Mouse (Mus musculus) midbrain, embryonic 14.5 days (tissue): ENCODE data around the gene Wdr78. TPM values are rescaled to one million over a fixed set of nuclear protein-coding genes. Genes with fewer than 3 reads are reported as not detected.

Source experiments
- ATAC-seq: fragments of 200-750 bp; cut with Nextera tagmentation; 2 replicates; pipeline ENCODE4 v1.8.0; 2017; ENCODE audit warnings: moderate number of reproducible peaks, moderate library complexity; ENCODE audit not compliant: low FRiP score, low TSS enrichment
- DNase-seq: peaks from one replicate; pipeline ENCODE4 v3.0.0-alpha.2; 2015
- H3K27ac ChIP-seq: fragments of 300-500 bp; sonication (generic); replicated peaks from 2 replicates; pipeline ENCODE4 v1.5.1; 2014; ENCODE audit warnings: mild to moderate bottlenecking, low read depth, low read length, moderate library complexity
- H3K27me3 ChIP-seq: fragments of 300-500 bp; sonication (generic); 2 replicates; pipeline ENCODE4 v1.6.1; 2014; ENCODE audit warnings: low read length, control low read depth, mixed read lengths; ENCODE audit not compliant: control insufficient read depth, insufficient read depth
- H3K36me3 ChIP-seq: fragments of 300-500 bp; sonication (generic); 2 replicates; pipeline ENCODE4 v1.6.1; 2014; ENCODE audit warnings: low read length, control low read depth; ENCODE audit not compliant: control insufficient read depth, insufficient read depth
- H3K4me1 ChIP-seq: fragments of 300-500 bp; sonication (generic); 2 replicates; pipeline ENCODE4 v1.6.1; 2014; ENCODE audit warnings: mild to moderate bottlenecking, antibody characterized with exemption, low read length, control low read depth; ENCODE audit not compliant: control insufficient read depth, insufficient read depth
- H3K4me2 ChIP-seq: fragments of 300-500 bp; sonication (generic); 2 replicates; pipeline ENCODE4 v1.6.1; 2014; ENCODE audit warnings: mild to moderate bottlenecking, low read length, moderate library complexity
- H3K4me3 ChIP-seq: fragments of 300-500 bp; sonication (generic); replicated peaks from 2 replicates; pipeline ENCODE4 v1.5.1; 2014; ENCODE audit warnings: low read depth, low read length
- H3K9ac ChIP-seq: fragments of 300-500 bp; sonication (generic); replicated peaks from 2 replicates; pipeline ENCODE4 v1.6.1; 2014; ENCODE audit warnings: mild to moderate bottlenecking, low read length, moderate library complexity
- H3K9me3 ChIP-seq: fragments of 300-500 bp; sonication (generic); 2 replicates; pipeline ENCODE4 v1.6.1; 2016; ENCODE audit warnings: low read length, control low read depth, mixed read lengths; ENCODE audit not compliant: control insufficient read depth
- WGBS: fragments of 180-500 bp; shearing (Covaris S2); extraction: QIAGEN DNeasy Blood & Tissue Kit; methylation state at CpG from one replicate; pipeline ENCODE4 v1.1.7; 2014; 5-methylcytosine and 5-hydroxymethylcytosine counted together
- polyA plus RNA-seq: library from polyadenylated mRNA; unstranded; fragments of >200 nt; fragmentation: Nextera tagmentation; extraction: Ambion mirVana; gene quantifications from 2 replicates; pipeline ENCODE4 v1.2.1, GENCODE M21; 2014

Gene Wdr78
- polyA plus RNA-seq, 1 experiment from 2014 or later = 5.3 TPM

DNA sequence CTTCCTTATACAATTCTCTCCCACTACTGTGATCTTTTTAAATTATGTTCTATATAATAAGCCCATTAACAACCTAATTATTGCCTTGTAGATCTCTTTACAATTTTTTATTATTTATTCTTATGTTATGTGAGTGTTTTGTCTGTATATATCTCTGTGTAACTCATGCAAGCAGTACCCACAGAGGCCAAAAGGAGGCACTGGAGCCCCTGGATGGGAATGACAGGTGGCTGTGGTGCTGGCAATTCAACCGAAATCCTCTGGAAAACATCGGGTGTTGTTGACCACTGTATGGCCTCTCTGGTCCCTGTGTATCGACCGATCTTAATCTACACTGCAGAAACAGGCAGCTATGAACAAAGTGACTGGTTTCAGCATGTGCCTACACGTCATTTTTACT lies 29.1 kb downstream of the Wdr78 start:
- no peak overlapping the region for H3K9ac ChIP-seq
- DNase-seq = no peak
- 94% methylated on average over 5 of the region's 5 CpGs for WGBS
- no peak overlapping the region for H3K4me3 ChIP-seq
- H3K4me2 ChIP-seq = no peak overlapping the region
- H3K36me3 ChIP-seq = no peaks in the 10 kb centered on the region
- H3K4me1 ChIP-seq = no peaks in the 10 kb centered on the region
- H3K27ac ChIP-seq = no peak overlapping the region
- H3K9me3 ChIP-seq = no peaks in the 10 kb centered on the region
- no peaks in the 10 kb centered on the region for H3K27me3 ChIP-seq
- no peak for ATAC-seq

DNA sequence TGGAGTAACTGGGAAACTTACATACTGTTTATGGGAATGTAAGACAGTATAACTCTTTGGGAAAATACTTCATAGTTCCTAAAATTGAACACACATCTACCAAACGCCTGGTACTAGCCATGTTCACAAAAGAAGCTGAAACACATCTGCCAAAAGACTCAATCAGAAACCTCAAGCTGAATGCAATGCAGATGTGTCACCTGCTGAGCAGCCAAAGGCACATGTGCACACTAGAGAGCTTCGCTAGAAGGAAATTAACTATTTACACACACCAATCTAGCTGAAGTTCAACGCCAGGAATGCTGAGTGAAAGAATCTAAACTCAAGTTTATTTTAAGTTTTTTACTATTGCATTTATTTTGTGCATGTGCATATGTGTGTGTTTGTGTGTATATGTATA lies 43.7 kb downstream of the Wdr78 start:
- no peak for DNase-seq
- no peaks in the 10 kb centered on the region for H3K27me3 ChIP-seq
- no peak overlapping the region for H3K4me2 ChIP-seq
- H3K4me1 ChIP-seq = 0 out of 2 replicates have a peak, but pooled peaks cover 5% of the 10 kb centered on the region
- no peaks in the 10 kb centered on the region for H3K9me3 ChIP-seq
- no peaks in the 10 kb centered on the region for H3K36me3 ChIP-seq
- WGBS = 78% methylated on average over 3 of the region's 3 CpGs
- H3K27ac ChIP-seq = no peak overlapping the region
- H3K9ac ChIP-seq = no peak overlapping the region
- no peak overlapping the region for H3K4me3 ChIP-seq
- ATAC-seq = no peak

DNA sequence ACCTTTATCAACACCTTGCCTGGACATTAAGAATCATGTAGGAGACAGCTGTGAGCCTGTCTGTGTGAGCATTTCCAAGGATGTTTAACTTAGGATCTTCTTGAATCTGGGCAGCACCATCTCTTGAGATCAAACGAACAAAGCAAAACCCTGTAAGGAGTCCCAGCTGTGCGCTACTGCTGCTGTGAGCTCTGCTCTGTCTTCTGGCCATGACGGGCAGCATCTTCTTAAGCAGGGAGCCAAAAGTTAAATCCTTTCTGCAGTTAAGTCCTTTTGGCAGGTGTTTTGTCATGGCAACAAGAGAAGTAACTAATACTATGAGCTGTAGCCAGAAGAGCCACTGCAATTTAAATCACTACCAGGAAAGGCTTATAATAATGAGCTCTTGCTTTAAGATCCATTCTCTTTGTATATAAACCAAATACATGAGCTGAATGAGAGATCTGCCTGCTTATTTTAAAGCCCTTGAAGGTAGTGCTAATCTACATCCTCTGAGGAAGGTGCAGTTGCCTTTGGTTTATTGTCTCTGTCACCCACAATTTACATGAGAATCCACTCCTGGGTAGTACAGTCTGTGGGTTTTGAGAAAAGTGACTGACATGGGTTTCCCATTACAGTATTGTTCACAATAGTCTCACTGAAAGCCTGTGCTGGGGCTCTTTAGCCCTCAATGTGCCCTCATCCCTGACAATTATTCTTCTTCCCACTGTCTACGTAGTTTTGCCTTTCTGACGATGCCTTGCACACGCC lies 46.3 kb downstream of the Wdr78 start:
- H3K4me3 ChIP-seq = no peak overlapping the region
- H3K4me1 ChIP-seq = 0 out of 2 replicates have a peak, but pooled peaks cover 5% of the 10 kb centered on the region
- DNase-seq = peak; percentile 40
- ATAC-seq = no peak
- 27% methylated on average over 6 of the region's 6 CpGs for WGBS
- no peaks in the 10 kb centered on the region for H3K36me3 ChIP-seq
- H3K27ac ChIP-seq = no peak overlapping the region
- no peaks in the 10 kb centered on the region for H3K27me3 ChIP-seq
- no peaks in the 10 kb centered on the region for H3K9me3 ChIP-seq
- H3K4me2 ChIP-seq = no peak overlapping the region
- no peak overlapping the region for H3K9ac ChIP-seq

DNA sequence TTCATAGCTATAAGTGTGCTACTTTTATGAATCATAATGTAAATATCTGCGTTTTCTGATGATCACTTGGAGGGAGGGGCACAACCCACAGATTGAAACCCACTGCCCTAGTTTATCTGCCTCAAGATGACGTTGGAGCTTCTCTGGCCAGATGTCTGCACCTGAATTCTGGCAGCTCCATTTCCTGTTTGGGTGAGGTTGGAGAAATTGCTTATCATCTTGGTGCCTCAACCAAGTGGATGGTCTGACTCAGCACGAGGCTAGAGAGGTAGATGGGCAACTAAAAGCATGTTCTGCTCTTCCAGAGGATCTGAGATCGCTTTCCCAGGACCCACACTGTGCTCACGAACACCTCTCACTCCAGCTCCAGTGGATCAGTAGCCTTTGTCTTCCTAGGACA lies 49.4 kb downstream of the Wdr78 start:
- Histone ChIP-seq H3K4me2 (no peak overlapping the region), H3K4me1 (0 out of 2 replicates have a peak, but pooled peaks cover 5% of the 10 kb centered on the region), H3K9ac (no peak overlapping the region), H3K27me3 (no peaks in the 10 kb centered on the region), H3K4me3 (no peak overlapping the region), H3K36me3 (no peaks in the 10 kb centered on the region), H3K27ac (no peak overlapping the region), H3K9me3 (no peaks in the 10 kb centered on the region)
- no peak for DNase-seq
- ATAC-seq = no peak
- WGBS = 86% methylated on average over 5 of the region's 5 CpGs

DNA sequence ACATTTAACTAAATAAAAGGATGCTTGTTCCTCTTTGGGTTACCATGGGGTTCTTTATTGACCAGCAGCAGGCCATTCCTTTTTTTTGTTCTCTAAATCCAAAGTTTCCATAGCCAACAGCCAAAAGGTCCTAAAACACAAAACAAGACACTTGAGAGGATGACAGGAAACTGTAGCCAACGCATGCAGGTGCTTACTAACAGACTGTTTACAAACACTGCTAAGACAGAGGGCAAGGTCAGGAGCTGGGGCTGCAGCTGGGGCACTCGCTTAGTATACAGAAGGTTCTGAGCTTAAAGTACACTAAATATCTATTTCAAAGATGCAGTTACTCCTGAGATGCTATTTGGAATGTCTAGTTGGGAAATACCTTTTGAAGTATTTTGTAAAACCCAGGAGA lies 49.9 kb downstream of the Wdr78 start:
- Histone ChIP-seq H3K4me1 (0 out of 2 replicates have a peak, but pooled peaks cover 5% of the 10 kb centered on the region), H3K27me3 (no peaks in the 10 kb centered on the region), H3K9me3 (no peaks in the 10 kb centered on the region), H3K36me3 (no peaks in the 10 kb centered on the region), H3K4me3 (no peak overlapping the region), H3K4me2 (no peak overlapping the region), H3K27ac (no peak overlapping the region), H3K9ac (no peak overlapping the region)
- 91% methylated on average over 2 of the region's 2 CpGs for WGBS
- DNase-seq (no peak), ATAC-seq (no peak)

DNA sequence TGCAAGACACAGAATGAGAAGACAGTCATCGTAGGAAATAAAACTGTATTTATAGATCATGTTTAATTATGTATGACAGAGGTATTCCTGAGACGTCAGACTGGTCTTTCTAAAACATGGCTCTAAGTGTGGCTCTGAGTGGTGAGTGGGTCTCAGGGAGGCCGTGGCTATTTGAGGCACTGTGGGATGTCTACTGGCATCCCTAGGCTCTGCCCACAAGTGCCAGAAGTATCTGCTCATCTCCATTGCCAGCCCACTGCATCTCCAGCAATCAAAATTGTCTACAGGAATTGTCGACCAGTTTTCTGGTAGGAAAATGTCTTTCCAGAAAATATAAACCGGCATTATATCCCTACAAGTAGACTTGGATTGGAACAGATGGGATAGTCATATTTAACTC lies 57.4 kb downstream of the Wdr78 start:
- ATAC-seq = no peak
- no peak overlapping the region for H3K4me2 ChIP-seq
- WGBS = 93% methylated on average over 5 of the region's 5 CpGs
- no peak overlapping the region for H3K4me3 ChIP-seq
- no peaks in the 10 kb centered on the region for H3K36me3 ChIP-seq
- H3K4me1 ChIP-seq = no peaks in the 10 kb centered on the region
- no peak overlapping the region for H3K9ac ChIP-seq
- no peak for DNase-seq
- no peaks in the 10 kb centered on the region for H3K27me3 ChIP-seq
- no peaks in the 10 kb centered on the region for H3K9me3 ChIP-seq
- H3K27ac ChIP-seq = no peak overlapping the region

DNA sequence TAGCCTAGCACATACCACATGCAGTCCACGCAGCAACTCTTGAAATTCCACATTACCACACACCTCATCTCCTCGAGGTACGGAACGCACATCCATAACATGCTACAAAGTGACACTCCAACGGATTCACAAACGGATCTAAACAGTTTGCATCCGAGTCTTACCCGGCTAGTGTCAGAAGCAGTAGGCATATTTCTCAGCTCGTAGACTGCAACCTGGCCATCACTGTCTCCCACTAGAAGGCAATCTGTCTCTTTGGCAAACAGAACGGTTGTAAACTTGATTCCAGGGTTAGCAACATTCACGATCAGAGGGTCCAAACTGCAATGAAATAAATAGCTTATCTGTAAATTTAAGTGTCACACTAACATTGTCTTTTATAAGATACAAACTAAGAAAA lies 66.3 kb downstream of the Wdr78 start:
- WGBS = 95% methylated on average over 11 of the region's 11 CpGs
- Histone ChIP-seq H3K27ac (no peak overlapping the region), H3K4me2 (no peak overlapping the region), H3K36me3 (no peaks in the 10 kb centered on the region), H3K4me1 (no peaks in the 10 kb centered on the region), H3K9ac (no peak overlapping the region), H3K27me3 (no peaks in the 10 kb centered on the region), H3K9me3 (no peaks in the 10 kb centered on the region), H3K4me3 (no peak overlapping the region)
- DNase-seq (no peak), ATAC-seq (no peak)

DNA sequence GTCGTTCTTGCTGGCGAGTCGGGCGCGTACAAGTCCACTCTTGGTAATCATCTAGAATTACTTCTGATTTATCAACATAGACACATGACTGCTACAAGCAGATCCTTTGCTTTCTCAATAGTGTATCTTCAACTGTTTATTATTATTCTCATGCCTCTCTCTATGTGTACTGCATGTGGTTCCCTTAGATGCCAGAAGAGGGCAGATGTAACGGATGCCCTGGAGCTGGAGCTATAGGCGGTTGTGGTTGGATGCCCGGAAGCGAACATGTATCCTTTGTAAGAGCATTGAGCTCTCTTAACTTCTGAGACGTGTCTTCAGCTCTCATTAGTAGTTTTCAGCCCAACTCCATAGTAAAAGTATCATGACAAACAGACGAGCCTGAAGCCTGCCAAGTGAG lies 71.4 kb downstream of the Wdr78 start:
- no peaks in the 10 kb centered on the region for H3K4me1 ChIP-seq
- WGBS = 93% methylated on average over 11 of the region's 11 CpGs
- no peak overlapping the region for H3K27ac ChIP-seq
- DNase-seq (no peak), ATAC-seq (no peak)
- H3K4me3 ChIP-seq = no peak overlapping the region
- H3K27me3 ChIP-seq = no peaks in the 10 kb centered on the region
- no peaks in the 10 kb centered on the region for H3K9me3 ChIP-seq
- H3K4me2 ChIP-seq = no peak overlapping the region
- no peak overlapping the region for H3K9ac ChIP-seq
- H3K36me3 ChIP-seq = no peaks in the 10 kb centered on the region

DNA sequence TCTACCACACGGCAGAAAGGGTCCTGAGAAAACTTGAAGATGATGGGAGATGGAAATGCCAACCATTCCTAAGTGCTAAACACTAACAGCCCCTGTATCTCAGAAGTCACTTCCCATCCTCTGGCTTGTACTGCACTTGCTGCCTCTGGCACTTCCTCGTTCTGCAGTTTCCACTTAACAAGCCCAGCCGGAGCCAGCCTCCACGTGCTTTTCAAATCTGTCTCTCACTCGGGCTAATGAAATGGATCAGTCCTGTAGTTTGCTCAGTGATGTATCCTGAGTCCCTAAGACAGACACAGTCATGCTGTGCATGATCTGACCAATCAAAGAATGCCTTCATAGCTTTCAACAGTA lies 74.5 kb downstream of the Wdr78 start:
- Histone ChIP-seq H3K36me3 (no peaks in the 10 kb centered on the region), H3K4me3 (no peak overlapping the region), H3K9me3 (no peaks in the 10 kb centered on the region), H3K9ac (no peak overlapping the region), H3K4me2 (no peak overlapping the region), H3K27ac (no peak overlapping the region), H3K4me1 (no peaks in the 10 kb centered on the region), H3K27me3 (no peaks in the 10 kb centered on the region)
- WGBS = 78% methylated on average over 5 of the region's 5 CpGs
- DNase-seq (no peak), ATAC-seq (no peak)
